Mouse (Mus musculus) kidney, adult 10 weeks (tissue): ENCODE measurements around the gene Stag1. TPM values are rescaled to one million over a fixed set of nuclear protein-coding genes. Genes with fewer than 3 reads are reported as not detected.

Experiments
- polyA plus RNA-seq: library from polyadenylated mRNA; stranded (reverse); fragments of 350-450 nt; fragmentation: Illumina TruSeq; extraction: RNeasy Lipid Tissue Mini Kit (QIAGEN cat#74804); gene quantifications from one replicate; pipeline ENCODE4 v1.2.3, GENCODE M21; 2014; ENCODE audit warnings: low read depth, low replicate concordance

The Stag1 gene
- 61.7 TPM for polyA plus RNA-seq

GRCm38 (mm10) chr9:100597546-100597945 lies at the start of gene Stag1:
Gene Stag1 (plus strand): TSS chr9:100597798.

GRCm38 (mm10) chr9:100570626-100571233 lies 26.9 kb upstream of the Stag1 start, which contains the start of gene Slc35g2:
Gene Slc35g2 (minus strand): TSS chr9:100571090.

Other genes starting within 250 kb of the Stag1 start
- not detected for gene Il20rb, start 111.0 kb upstream of the Stag1 start, polyA plus RNA-seq
- 112 TPM for gene Nck1, start 51.7 kb upstream of the Stag1 start, polyA plus RNA-seq
- gene Slc35g2, start 26.7 kb upstream of the Stag1 start, polyA plus RNA-seq: 13.3 TPM